Mouse (Mus musculus) heart, postnatal 4 days (tissue): ENCODE measurements around the gene Gm47189. TPM values are rescaled to one million over a fixed set of nuclear protein-coding genes. Genes with fewer than 3 reads are reported as not detected.
"Not testable (repeated sequence)": the region's sequence is repeated elsewhere in the genome, so short reads cannot be mapped to it uniquely, and the experiment has no call there.

Source experiments
- DNase-seq: peaks from one replicate; pipeline ENCODE4 v3.0.0; 2021
- total RNA-seq, 2 experiments: library from RNA; stranded (reverse); gene quantifications; 2 replicates each; pipeline ENCODE4 v1.2.3; 2021

Gm47189 gene
- not detected for total RNA-seq

DNA sequence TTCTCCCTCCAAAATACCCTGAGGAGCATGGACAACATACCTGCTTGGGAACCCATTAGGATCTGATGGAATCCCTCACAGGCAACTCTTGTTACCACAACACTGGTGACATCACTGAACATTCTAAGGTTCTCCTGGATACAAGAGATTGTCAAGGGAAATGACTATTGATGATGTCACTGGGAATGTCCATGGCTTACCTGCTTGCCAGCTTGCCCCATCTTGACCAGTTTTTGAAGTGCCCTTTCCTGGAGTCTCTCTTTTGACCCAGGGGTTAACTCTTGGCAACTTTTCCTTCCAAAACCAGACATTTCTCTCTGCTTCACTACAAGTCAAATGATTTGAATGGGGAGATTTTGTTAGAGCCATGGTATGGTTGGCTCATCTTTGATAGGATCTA lies at the start of gene Gm47189:
Gene Gm47189, minus strand, starts transcription at position 101 of the 400 bp plus-strand sequence.
- not testable (repeated sequence) for DNase-seq

DNA sequence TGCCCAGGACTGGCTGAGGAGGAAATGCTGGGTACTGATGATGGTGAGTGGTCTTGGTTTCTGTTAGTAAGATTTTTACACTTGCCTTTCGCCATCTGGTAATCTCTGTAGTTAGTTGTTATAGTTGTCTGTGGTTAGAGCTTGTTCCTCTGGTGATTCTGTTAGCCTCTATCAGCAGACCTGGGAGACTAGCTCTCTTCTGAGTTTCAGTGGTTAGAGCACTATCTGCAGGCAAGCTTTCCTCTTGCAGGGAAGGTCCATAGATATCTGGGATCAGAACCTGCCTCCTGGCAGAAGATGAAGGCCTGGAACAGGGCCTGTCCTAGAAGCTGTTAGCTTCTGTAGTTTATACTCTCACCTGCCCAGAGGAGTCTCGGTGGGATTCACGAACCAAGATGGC lies 16.3 kb downstream of the Gm47189 start:
- DNase-seq, result peak; percentile 4

DNA sequence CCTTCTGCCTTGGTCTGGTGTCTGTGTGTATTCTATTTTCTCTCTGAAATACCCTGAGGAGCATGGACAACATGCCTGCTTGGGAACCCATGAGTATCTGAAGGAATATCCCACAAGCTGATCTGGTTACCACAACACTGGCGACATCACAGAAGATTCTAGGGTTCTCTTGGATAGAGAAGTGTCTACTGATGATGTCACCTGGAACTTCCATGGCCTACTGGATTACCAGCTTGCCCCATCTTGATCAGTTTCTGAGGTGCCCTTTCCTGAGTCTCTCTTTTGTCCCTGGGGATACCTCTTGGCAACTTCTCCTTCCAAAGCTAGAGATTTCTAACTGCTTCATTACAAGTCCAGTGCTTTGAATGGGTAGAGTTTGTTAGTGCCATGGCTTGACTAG lies 21.7 kb downstream of the Gm47189 start, which contains the start of gene Gm7929:
Gene Gm7929, minus strand, starts transcription at position 101 of the 400 bp plus-strand sequence.
- DNase-seq, result not testable (repeated sequence)

DNA sequence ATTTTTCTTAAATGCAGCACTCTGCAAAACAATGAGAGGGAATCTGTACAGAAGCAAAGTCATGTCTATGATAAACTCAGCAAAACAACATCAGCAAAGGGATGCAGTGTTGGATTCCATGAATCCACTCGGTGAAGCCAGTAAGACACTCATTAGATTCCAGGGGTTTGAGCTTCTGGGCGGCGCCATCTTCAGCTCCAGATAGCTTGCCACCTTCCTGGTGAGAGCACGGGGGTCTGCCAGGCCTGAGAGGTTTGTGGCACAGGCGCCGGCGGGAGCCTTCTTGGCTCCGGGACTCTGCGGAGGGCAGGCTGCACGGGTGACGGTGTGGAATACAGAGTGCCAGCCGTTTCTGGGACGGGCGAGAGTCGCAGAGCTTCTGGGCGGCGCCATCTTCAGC lies 48.8 kb downstream of the Gm47189 start:
- not testable (repeated sequence) for DNase-seq

DNA sequence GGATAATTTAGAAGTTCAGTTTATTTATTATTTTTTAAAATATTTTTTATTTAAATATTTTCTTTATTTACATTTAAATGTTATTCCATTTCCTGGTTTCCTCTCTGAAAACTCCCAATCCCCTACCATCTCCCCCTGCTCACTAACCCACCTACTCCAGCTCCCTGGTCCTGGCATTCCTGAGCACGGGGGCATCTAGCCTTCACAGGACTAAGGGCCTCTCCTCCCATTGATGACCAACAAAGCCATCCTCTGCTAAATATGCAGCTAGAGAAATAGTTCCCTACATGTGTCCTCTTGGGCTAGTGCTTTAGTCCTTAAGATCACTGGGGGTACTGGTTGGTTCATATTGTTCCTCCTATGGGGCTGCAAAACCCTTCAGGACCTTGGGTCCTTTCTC lies 55.1 kb downstream of the Gm47189 start:
- DNase-seq, result not testable (repeated sequence)

Other genes starting within 250 kb of the Gm47189 start
- gene Gm7970, start 216.9 kb downstream of the Gm47189 start, total RNA-seq, result not detected
- gene 1700049E17Rik2, start 199.2 kb downstream of the Gm47189 start, total RNA-seq, result not detected
- not detected for gene Gm3072, start 147.8 kb downstream of the Gm47189 start, total RNA-seq
- gene Gm3676, start 126.0 kb downstream of the Gm47189 start, total RNA-seq, result not detected
- not detected for gene Gm8068, start 70.6 kb downstream of the Gm47189 start, total RNA-seq
- not detected for gene Gm7929, start 21.8 kb downstream of the Gm47189 start, total RNA-seq
- gene Gm7980, start 134.8 kb upstream of the Gm47189 start, total RNA-seq, result not detected
- not detected for gene 1700049E17Rik1, start 152.5 kb upstream of the Gm47189 start, total RNA-seq
- gene 1700024B05Rik, start 171.6 kb upstream of the Gm47189 start, total RNA-seq, result not detected
- gene Gm6401, start 195.5 kb upstream of the Gm47189 start, total RNA-seq, result not detected
- gene Gm3543, start 210.9 kb upstream of the Gm47189 start, total RNA-seq, result not detected